Mouse (Mus musculus) spleen, adult 2 months (tissue): Measurements from ENCODE around the gene Hsd17b14. TPM values are rescaled to one million over a fixed set of nuclear protein-coding genes. Genes with fewer than 3 reads are reported as not detected.
"Not testable (repeated sequence)": the region's sequence is repeated elsewhere in the genome, so short reads cannot be mapped to it uniquely, and the experiment has no call there.

Experiments
- DNase-seq, 2 experiments: peaks; one replicate each; pipeline versions ENCODE4 v3.0.0 to v3.0.0-alpha.2; 2012 to 2021; ENCODE audit warnings: low spot score in 2 of 2, low read depth in 1 of 2
- H3K27ac ChIP-seq: fragments of 200-500 bp; 2 replicates; pipeline ENCODE4 v1.5.1; 2012; ENCODE audit warnings: low read length, inconsistent platforms; ENCODE audit not compliant: insufficient read depth
- H3K27me3 ChIP-seq: fragments of 200-500 bp; 2 replicates; pipeline ENCODE4 v1.6.1; 2012; ENCODE audit warnings: mild to moderate bottlenecking, moderate library complexity, low read length, inconsistent platforms; ENCODE audit not compliant: control insufficient read depth, insufficient read depth
- H3K36me3 ChIP-seq: fragments of 200-500 bp; 2 replicates; pipeline ENCODE4 v1.6.1; 2012; ENCODE audit warnings: mild to moderate bottlenecking, low read length, inconsistent platforms; ENCODE audit not compliant: control insufficient read depth, insufficient read depth
- H3K4me1 ChIP-seq: fragments of 200-500 bp; 2 replicates; pipeline ENCODE4 v1.6.1; 2011; ENCODE audit warnings: inconsistent platforms; ENCODE audit not compliant: control insufficient read depth, insufficient read depth, insufficient read length
- H3K4me3 ChIP-seq: fragments of 200-500 bp; 2 replicates; pipeline ENCODE4 v1.5.1; 2011; ENCODE audit warnings: mild to moderate bottlenecking, inconsistent platforms; ENCODE audit not compliant: insufficient read depth, insufficient read length; ENCODE audit errors: extremely low read depth
- CTCF ChIP-seq: fragments of 200-500 bp; IDR thresholded peaks from 2 replicates; pipeline ENCODE4 v1.5.1; 2011; ENCODE audit warnings: mild to moderate bottlenecking, inconsistent platforms; ENCODE audit not compliant: insufficient read depth, insufficient read length, insufficient replicate concordance; ENCODE audit errors: extremely low read depth
- POLR2A ChIP-seq: fragments of 200-500 bp; IDR thresholded peaks from 2 replicates; pipeline ENCODE4 v1.6.1; 2011; ENCODE audit warnings: low read depth, low read length, inconsistent platforms
- WGBS: fragments of 180-500 bp; shearing (Covaris S2); methylation state at CpG from one replicate; pipeline ENCODE4 v1.1.7; 2018; 5-methylcytosine and 5-hydroxymethylcytosine counted together
- polyA plus RNA-seq: library from polyadenylated mRNA; depleted of rRNA; stranded (reverse); fragments of >200 nt; gene quantifications from 2 replicates; pipeline ENCODE4 v1.2.3, GENCODE M21; 2012

The Hsd17b14 gene
- polyA plus RNA-seq, 1 experiment: 1.7 TPM

GRCm38 (mm10) chr7:45515436-45515835 lies 39.3 kb upstream of the Hsd17b14 start:
- TF ChIP-seq CTCF (no peak), POLR2A (no peak)
- no peaks in the 10 kb centered on the region for H3K36me3 ChIP-seq
- H3K4me3 ChIP-seq: no peak overlapping the region
- no peak overlapping the region for H3K27ac ChIP-seq
- no peaks in the 10 kb centered on the region for H3K4me1 ChIP-seq
- no peaks in the 10 kb centered on the region for H3K27me3 ChIP-seq
- DNase-seq: no peak
- WGBS: 60% methylated on average over 16 of the region's 16 CpGs

- H3K36me3 ChIP-seq, DNase-seq, H3K27me3 ChIP-seq, H3K4me3 ChIP-seq, H3K27ac ChIP-seq, H3K4me1 ChIP-seq: not testable (repeated sequence)
- 65% methylated on average over 5 of the region's 5 CpGs for WGBS
These were observed 37.8 kb upstream of the Hsd17b14 start for GRCm38 (mm10) chr7:45516846-45517245.

GRCm38 (mm10) chr7:45518618-45519017 lies 36.1 kb upstream of the Hsd17b14 start:
- no peak for DNase-seq
- Histone ChIP-seq H3K4me3 (no peak overlapping the region), H3K27ac (no peak overlapping the region), H3K27me3 (no peaks in the 10 kb centered on the region), H3K4me1 (no peaks in the 10 kb centered on the region), H3K36me3 (peaks cover 4% of the 10 kb centered on the region)
- TF ChIP-seq POLR2A (no peak), CTCF (no peak)
- WGBS: 93% methylated on average over 16 of the region's 16 CpGs

GRCm38 (mm10) chr7:45519345-45520120 lies 35.2 kb upstream of the Hsd17b14 start:
- Histone ChIP-seq H3K4me3 (no peak overlapping the region), H3K4me1 (no peaks in the 10 kb centered on the region), H3K36me3 (peaks cover 7% of the 10 kb centered on the region), H3K27me3 (no peaks in the 10 kb centered on the region), H3K27ac (no peak overlapping the region)
- TF ChIP-seq CTCF (no peak), POLR2A (no peak)
- WGBS: 78% methylated on average over 8 of the region's 8 CpGs
- no peak for DNase-seq

GRCm38 (mm10) chr7:45520605-45521004 lies 34.1 kb upstream of the Hsd17b14 start:
- TF ChIP-seq POLR2A (no peak), CTCF (no peak)
- DNase-seq: no peak
- H3K36me3 ChIP-seq: peaks cover 7% of the 10 kb centered on the region
- 93% methylated on average over 7 of the region's 7 CpGs for WGBS
- no peak overlapping the region for H3K4me3 ChIP-seq
- H3K4me1 ChIP-seq: peaks cover 6% of the 10 kb centered on the region; the same call in 1 of the 2 replicates
- H3K27me3 ChIP-seq: no peaks in the 10 kb centered on the region
- H3K27ac ChIP-seq: no peak overlapping the region

GRCm38 (mm10) chr7:45521728-45522184 lies 32.9 kb upstream of the Hsd17b14 start:
- Histone ChIP-seq H3K27me3 (no peaks in the 10 kb centered on the region), H3K27ac (peak overlapping the region; percentile 89), H3K4me3 (peak overlapping the region; percentile 66), H3K36me3 (peaks cover 7% of the 10 kb centered on the region), H3K4me1 (peaks cover 6% of the 10 kb centered on the region; the same call in 1 of the 2 replicates)
- WGBS: under 1% methylated on average over 28 of the region's 28 CpGs
- peak; percentile 91 to 93 for DNase-seq
- TF ChIP-seq POLR2A: peak; percentile 14
- TF ChIP-seq CTCF: no peak

DNA sequence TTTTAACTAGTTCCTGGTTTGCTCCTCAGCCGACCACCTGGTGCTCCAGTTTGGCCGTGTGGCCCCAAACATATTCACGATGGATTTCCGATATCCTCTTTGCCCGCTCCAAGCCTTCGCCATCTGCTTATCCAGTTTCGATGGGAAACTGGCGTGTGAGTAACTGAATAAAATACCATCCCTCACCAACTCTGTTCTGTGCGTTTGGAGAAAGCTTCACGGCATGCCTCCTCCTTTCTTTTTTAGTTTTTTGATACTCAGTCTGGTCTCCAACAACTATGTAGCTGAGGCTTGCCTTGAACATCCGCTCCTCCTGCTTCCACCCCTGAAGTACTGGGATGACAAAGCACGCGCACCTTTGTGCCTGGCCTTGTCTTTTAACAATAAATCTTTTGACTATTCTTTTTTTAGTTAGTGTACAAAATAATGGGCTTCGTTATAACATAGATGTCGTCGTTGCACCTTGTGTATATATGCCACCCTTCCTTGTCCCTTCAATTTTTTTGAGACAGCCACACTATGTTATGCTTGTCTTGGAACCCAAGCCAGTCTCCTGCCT lies 32.4 kb upstream of the Hsd17b14 start:
- DNase-seq: no peak
- Histone ChIP-seq H3K36me3 (peaks cover 7% of the 10 kb centered on the region), H3K27ac (0 out of 2 replicates have a peak overlapping the region, but pooled peaks have one; percentile 89), H3K4me3 (0 out of 2 replicates have a peak overlapping the region, but pooled peaks have one; percentile 2), H3K27me3 (no peaks in the 10 kb centered on the region), H3K4me1 (peaks cover 6% of the 10 kb centered on the region; the same call in 1 of the 2 replicates)
- TF ChIP-seq CTCF: no peak
- TF ChIP-seq POLR2A: no peak
- WGBS: 63% methylated on average over 16 of the region's 16 CpGs
